In genomic region chr9:31684099-31684811, GRCm38 (mm10) we compare ENCODE assay signal across 9 mouse cellular contexts.
A peak's percentile ranks its signal among the peaks of the same experiment; 100 is the strongest.
DNase-seq lines count a peak whose midpoint lies in the region; ATAC-seq and TF ChIP-seq lines count a peak whose summit lies in the region.
"Had no signal": no experiment of that assay in that cellular context is flagged by ENCODE, and none has a peak within 500 bp of the region (broad histone marks: within the 10 kb centered on the region; RNA-seq: fewer than 3 reads in every experiment).

No protein-coding gene starts in this region.

- intact Hi-C loops in heart, postnatal 14 days (cut with DNase I), result loop anchor here (10.0 kb wide), 1 partner anchor 231 kb away; the partner anchor contains the start of gene Barx2

- H3K9ac ChIP-seq in heart, embryonic 12.5 days, result no peak overlapping the region
- no peak overlapping the region for H3K9ac ChIP-seq in hindbrain, embryonic 15.5 days
- H3K9ac ChIP-seq in limb, embryonic 14.5 days (ENCODE audit: low read depth, low read length, severe bottlenecking), result 0 out of 2 replicates have a peak overlapping the region, but pooled peaks have one; percentile 16

- DNase-seq in heart, postnatal 14 days, result no peak
- no peak for DNase-seq in limb, embryonic 14.5 days (ENCODE audit: low spot score)
- DNase-seq in layer of hippocampus, adult 8-10 months (ENCODE audit: low spot score in 2 of 2), result no peak
- DNase-seq in thymus, postnatal 25 days, result no peak
- DNase-seq in embryo, embryonic 11 days, result no peak

- H3K27ac ChIP-seq in heart, embryonic 12.5 days (ENCODE audit: poor library complexity, severe bottlenecking), result no peak overlapping the region
- H3K27ac ChIP-seq in hindbrain, embryonic 15.5 days (replicated peaks), result no peak overlapping the region
- no peak overlapping the region for H3K27ac ChIP-seq in limb, embryonic 14.5 days (replicated peaks; ENCODE audit: low read depth, low read length)

- H3K36me3 ChIP-seq in heart, embryonic 12.5 days, result no peaks in the 10 kb centered on the region
- no peaks in the 10 kb centered on the region for H3K36me3 ChIP-seq in E14TG2a.4 (ENCODE audit: insufficient read depth, low read length)
- no peaks in the 10 kb centered on the region for H3K36me3 ChIP-seq in hindbrain, embryonic 15.5 days
- no peaks in the 10 kb centered on the region for H3K36me3 ChIP-seq in limb, embryonic 14.5 days (ENCODE audit: control insufficient read depth, insufficient read depth, low read length)

- H3K9me3 ChIP-seq in heart, embryonic 12.5 days (replicated peaks), result no peaks in the 10 kb centered on the region
- no peaks in the 10 kb centered on the region for H3K9me3 ChIP-seq in E14TG2a.4 (ENCODE audit: low read length)
- no peaks in the 10 kb centered on the region for H3K9me3 ChIP-seq in hindbrain, embryonic 15.5 days
- no peaks in the 10 kb centered on the region for H3K9me3 ChIP-seq in limb, embryonic 14.5 days (ENCODE audit: control insufficient read depth, low read length)

- no peak for ATAC-seq in heart, embryonic 12.5 days (ENCODE audit: insufficient number of reproducible peaks, low FRiP score)
- peak; percentile 49; the same call in 1 of the 2 replicates for ATAC-seq in hindbrain, embryonic 15.5 days (ENCODE audit: low FRiP score, low read depth)
- ATAC-seq in limb, embryonic 14.5 days (ENCODE audit: low FRiP score, low read depth), result no peak

- no peak for TF ChIP-seq CTCF in E14TG2a.4 (conservative IDR thresholded peaks at IDR 0.05; ENCODE audit: low read length)

- no peak overlapping the region for H3K4me3 ChIP-seq in heart, embryonic 12.5 days
- H3K4me3 ChIP-seq in E14TG2a.4 (replicated peaks; ENCODE audit: low read length), result peak overlapping the region; percentile 54; the same call in 1 of the 2 replicates
- no peak overlapping the region for H3K4me3 ChIP-seq in hindbrain, embryonic 15.5 days
- no peak overlapping the region for H3K4me3 ChIP-seq in limb, embryonic 14.5 days (replicated peaks; ENCODE audit: low read length)

- peak overlapping the region; percentile 55; the same call in 1 of the 2 replicates for H3K4me2 ChIP-seq in heart, embryonic 12.5 days
- no peak overlapping the region for H3K4me2 ChIP-seq in hindbrain, embryonic 15.5 days
- no peak overlapping the region for H3K4me2 ChIP-seq in limb, embryonic 14.5 days (replicated peaks; ENCODE audit: low read depth, low read length, severe bottlenecking)

- H3K27me3 ChIP-seq in heart, embryonic 12.5 days (replicated peaks), result peaks cover 24% of the 10 kb centered on the region
- peaks cover 52% of the 10 kb centered on the region for H3K27me3 ChIP-seq in E14TG2a.4 (ENCODE audit: insufficient read depth, low read length)
- peaks cover 3% of the 10 kb centered on the region; the same call in 1 of the 2 replicates for H3K27me3 ChIP-seq in hindbrain, embryonic 15.5 days
- no peaks in the 10 kb centered on the region for H3K27me3 ChIP-seq in limb, embryonic 14.5 days (ENCODE audit: control insufficient read depth, insufficient read depth, low read length)
- H3K27me3 ChIP-seq: CH12.LX had no signal

- TF ChIP-seq POLR2A in limb, embryonic 14.5 days (IDR thresholded peaks at IDR 0.05; ENCODE audit: borderline replicate concordance, extremely low read depth, insufficient read depth, insufficient read length), result no peak

- peaks cover 29% of the 10 kb centered on the region for H3K4me1 ChIP-seq in heart, embryonic 12.5 days (replicated peaks)
- H3K4me1 ChIP-seq in E14TG2a.4 (replicated peaks; ENCODE audit: low read depth, low read length), result peaks cover 51% of the 10 kb centered on the region
- peaks cover 25% of the 10 kb centered on the region for H3K4me1 ChIP-seq in hindbrain, embryonic 15.5 days (replicated peaks)
- peaks cover 35% of the 10 kb centered on the region for H3K4me1 ChIP-seq in limb, embryonic 14.5 days (ENCODE audit: control insufficient read depth, insufficient read depth, low read length)

- 48% methylated on average over 17 of the region's 18 CpGs for WGBS in heart, embryonic 12.5 days
- 37% methylated on average over 18 of the region's 18 CpGs for WGBS in hindbrain, embryonic 15.5 days
- 37% methylated on average over 16 of the region's 18 CpGs for WGBS in limb, embryonic 14.5 days
